Mouse (Mus musculus) sigmoid colon, adult 10 weeks (tissue): ENCODE results near the gene Slc4a5. TPM values are rescaled to one million over a fixed set of nuclear protein-coding genes. Genes with fewer than 3 reads are reported as not detected.

Source experiments
- polyA plus RNA-seq: library from polyadenylated mRNA; stranded (reverse); fragments of 350-450 nt; fragmentation: Illumina TruSeq; extraction: RNeasy Lipid Tissue Mini Kit (QIAGEN cat#74804); gene quantifications from one replicate; pipeline ENCODE4 v1.2.3, GENCODE M21; 2014; ENCODE audit warnings: low read depth, low replicate concordance

Gene Slc4a5
- polyA plus RNA-seq, result not detected

GRCm38 (mm10) chr6:83219814-83220213, at the start of gene Slc4a5:
Slc4a5 (plus strand) TSS chr6:83219828.

GRCm38 (mm10) chr6:83325525-83326393, 106.1 kb downstream of the Slc4a5 start, which contains the start of the genes Mthfd2 and Mob1a:
Mthfd2 (minus strand) TSS chr6:83325908.
Mob1a (plus strand) TSS chr6:83326016.

GRCm38 (mm10) chr6:83348873-83349272, 129.2 kb downstream of the Slc4a5 start, which contains the start of gene Bola3:
Bola3 (plus strand) TSS chr6:83349147.

Other genes starting within 250 kb of the Slc4a5 start
- gene Dok1, start 186.4 kb upstream of the Slc4a5 start, polyA plus RNA-seq, result 0.41 TPM
- 1.3 TPM for gene Loxl3, start 185.7 kb upstream of the Slc4a5 start, polyA plus RNA-seq
- 19.9 TPM for gene Aup1, start 165.3 kb upstream of the Slc4a5 start, polyA plus RNA-seq
- gene Htra2, start 164.6 kb upstream of the Slc4a5 start, polyA plus RNA-seq, result 3.1 TPM
- 3.0 TPM for gene Dqx1, start 162.0 kb upstream of the Slc4a5 start, polyA plus RNA-seq
- not detected for gene Tlx2, start 149.5 kb upstream of the Slc4a5 start, polyA plus RNA-seq
- gene Pcgf1, start 142.0 kb upstream of the Slc4a5 start, polyA plus RNA-seq, result 5.8 TPM
- not detected for gene Lbx2, start 133.5 kb upstream of the Slc4a5 start, polyA plus RNA-seq
- not detected for gene Ccdc142, start 118.2 kb upstream of the Slc4a5 start, polyA plus RNA-seq
- 1.2 TPM for gene Gm42688, start 118.2 kb upstream of the Slc4a5 start, polyA plus RNA-seq
- gene Mrpl53, start 110.8 kb upstream of the Slc4a5 start, polyA plus RNA-seq, result 22.0 TPM
- 2.2 TPM for gene Mogs, start 104.3 kb upstream of the Slc4a5 start, polyA plus RNA-seq
- gene Wbp1, start 98.3 kb upstream of the Slc4a5 start, polyA plus RNA-seq, result 11.9 TPM
- not detected for gene Ino80b, start 94.4 kb upstream of the Slc4a5 start, polyA plus RNA-seq
- 0.28 TPM for gene Rtkn, start 84.4 kb upstream of the Slc4a5 start, polyA plus RNA-seq
- gene Wdr54, start 63.4 kb upstream of the Slc4a5 start, polyA plus RNA-seq, result 0.35 TPM
- gene 1700003E16Rik, start 63.4 kb upstream of the Slc4a5 start, polyA plus RNA-seq, result not detected
- 19.5 TPM for gene Dctn1, start 53.9 kb upstream of the Slc4a5 start, polyA plus RNA-seq
- 3.6 TPM for gene Mthfd2, start 106.1 kb downstream of the Slc4a5 start, polyA plus RNA-seq
- gene Mob1a, start 106.2 kb downstream of the Slc4a5 start, polyA plus RNA-seq, result 217 TPM
- gene Bola3, start 129.3 kb downstream of the Slc4a5 start, polyA plus RNA-seq, result 41.1 TPM
- 30.1 TPM for gene Tet3, start 239.3 kb downstream of the Slc4a5 start, polyA plus RNA-seq